Mouse (Mus musculus): ENCODE results near the gene Dip2c.

DNA sequence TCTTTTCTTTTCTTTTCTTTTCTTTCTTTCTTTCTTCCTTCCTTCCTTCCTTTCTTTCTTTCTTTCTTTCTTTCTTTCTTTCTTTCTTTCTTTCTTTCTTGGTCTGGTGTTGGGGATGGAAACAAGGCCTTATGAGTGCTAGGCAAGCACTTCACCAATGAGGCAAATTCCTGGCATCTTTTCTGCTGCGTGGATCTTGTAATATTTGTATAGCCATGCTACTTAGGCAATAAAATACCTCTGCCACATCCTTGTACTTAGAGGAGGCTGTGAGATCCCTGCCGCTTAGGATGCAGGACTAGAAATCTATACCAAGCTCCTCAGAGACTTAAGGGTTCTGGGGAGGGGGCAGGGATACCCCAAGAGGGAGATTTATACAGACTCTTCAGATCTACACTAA, 23.3 kb downstream of the Dip2c start:
- TF ChIP-seq CTCF (IDR thresholded peaks at IDR 0.05; ENCODE audit: control insufficient read depth, insufficient read depth, low read length) (no peak), POLR2A (IDR thresholded peaks at IDR 0.05; ENCODE audit: borderline replicate concordance, control insufficient read depth, low read depth, low read length) (no peak)
